Mouse (Mus musculus) CH12.LX (cell line): ENCODE measurements around the gene Alad. TPM values are rescaled to one million over a fixed set of nuclear protein-coding genes. Genes with fewer than 3 reads are reported as not detected.

Experiments used
- DNase-seq: peaks from one replicate; pipeline ENCODE4 v3.0.0-alpha.2; 2013; ENCODE audit errors: extremely low read depth
- H3K27ac ChIP-seq: 2 replicates; pipeline ENCODE4 v1.5.1; 2012; ENCODE audit warnings: low read depth, mild to moderate bottlenecking, control low read depth, moderate library complexity; ENCODE audit not compliant: insufficient read depth
- H3K27me3 ChIP-seq: replicated peaks from 2 replicates; pipeline ENCODE3; 2012; ENCODE audit warnings: inconsistent platforms
- H3K36me3 ChIP-seq, 2 experiments: replicated peaks in 1 of 2; 2 replicates each; pipeline versions ENCODE3 to v1.6.1; 2012; ENCODE audit warnings: inconsistent platforms in 1 of 2, low read length in 1 of 2, mild to moderate bottlenecking in 1 of 2, mixed read lengths in 1 of 2, moderate library complexity in 1 of 2; ENCODE audit not compliant: control insufficient read depth in 1 of 2, insufficient read depth in 1 of 2
- H3K4me1 ChIP-seq, 2 experiments: 2 replicates each; pipeline ENCODE4 v1.6.1; 2012; ENCODE audit warnings: inconsistent platforms in 1 of 2, moderate library complexity in 1 of 2; ENCODE audit not compliant: insufficient read depth in 2 of 2, control insufficient read depth in 1 of 2
- H3K4me2 ChIP-seq: 2 replicates; pipeline ENCODE4 v1.6.1; 2012; ENCODE audit warnings: low read depth, mild to moderate bottlenecking, control low read depth; ENCODE audit not compliant: poor library complexity, insufficient read depth, severe bottlenecking
- H3K4me3 ChIP-seq, 3 experiments: fragments of 150-350 bp in 1 of 3; sonication (generic) in 1 of 3; replicated peaks in 1 of 3; 2 replicates each; pipeline versions ENCODE3 to v1.5.1; 2011 to 2012; ENCODE audit warnings: low read depth in 2 of 3, low read length in 2 of 3, mild to moderate bottlenecking in 2 of 3, moderate library complexity in 2 of 3, control low read depth in 1 of 3, improper control_type of control experiment in 1 of 3, inconsistent platforms in 1 of 3, mixed read lengths in 1 of 3; ENCODE audit not compliant: poor library complexity in 1 of 3
- H3K79me2 ChIP-seq: replicated peaks from 2 replicates; pipeline ENCODE4 v1.6.1; 2012; ENCODE audit warnings: mild to moderate bottlenecking, moderate library complexity; ENCODE audit not compliant: control insufficient read depth, poor library complexity, insufficient read depth, severe bottlenecking; ENCODE audit errors: extremely low read depth
- H3K9ac ChIP-seq: 2 replicates; pipeline ENCODE4 v1.6.1; 2012; ENCODE audit warnings: low read depth, mild to moderate bottlenecking, control low read depth, moderate library complexity; ENCODE audit not compliant: insufficient read depth
- H3K9me3 ChIP-seq: replicated peaks from 2 replicates; pipeline ENCODE3; 2012; ENCODE audit warnings: low read length, inconsistent platforms, mixed read lengths
- BHLHE40 ChIP-seq: IDR thresholded peaks from 2 replicates; pipeline ENCODE4 v1.6.1; 2011; ENCODE audit warnings: mild to moderate bottlenecking, low read depth, low read length, improper control_type of control experiment
- CHD2 ChIP-seq: IDR thresholded peaks from 2 replicates; pipeline ENCODE4 v1.6.1; 2011; ENCODE audit warnings: low read length, improper control_type of control experiment
- CTCF ChIP-seq, 2 experiments: IDR thresholded peaks in 1 of 2; conservative IDR thresholded peaks in 1 of 2; 2 replicates each; pipeline ENCODE4 v1.5.1; 2011 to 2012; ENCODE audit warnings: low read depth in 2 of 2, low read length in 2 of 2, improper control_type of control experiment in 1 of 2, inconsistent platforms in 1 of 2, mild to moderate bottlenecking in 1 of 2, moderate library complexity in 1 of 2
- E2F4 ChIP-seq: IDR thresholded peaks from 2 replicates; pipeline ENCODE4 v1.6.1; 2011; ENCODE audit warnings: low read depth, low read length, improper control_type of control experiment; ENCODE audit not compliant: insufficient replicate concordance
- ELF1 ChIP-seq: IDR thresholded peaks from 2 replicates; pipeline ENCODE4 v1.6.1; 2014; ENCODE audit warnings: low read depth, mild to moderate bottlenecking, inconsistent platforms, low read length, improper control_type of control experiment
- HCFC1 ChIP-seq: IDR thresholded peaks from 2 replicates; pipeline ENCODE4 v1.6.1; 2012; ENCODE audit warnings: low read depth, mild to moderate bottlenecking, inconsistent platforms, low read length, improper control_type of control experiment
- KAT2A ChIP-seq: IDR thresholded peaks from 2 replicates; pipeline ENCODE4 v1.6.1; 2012; ENCODE audit warnings: low read length, improper control_type of control experiment, inconsistent platforms; ENCODE audit not compliant: insufficient replicate concordance
- MAX ChIP-seq: IDR thresholded peaks from 2 replicates; pipeline ENCODE4 v1.6.1; 2011; ENCODE audit warnings: low read length, improper control_type of control experiment
- MAZ ChIP-seq: IDR thresholded peaks from 2 replicates; pipeline ENCODE4 v1.6.1; 2012; ENCODE audit warnings: low read depth, mild to moderate bottlenecking, inconsistent platforms, low read length, improper control_type of control experiment, moderate library complexity
- RAD21 ChIP-seq: IDR thresholded peaks from 2 replicates; pipeline ENCODE4 v1.6.1; 2011; ENCODE audit warnings: low read depth, mild to moderate bottlenecking, low read length, improper control_type of control experiment, moderate library complexity
- RCOR1 ChIP-seq: conservative IDR thresholded peaks from 2 replicates; pipeline ENCODE4 v1.6.1; 2012; ENCODE audit warnings: low read depth, mild to moderate bottlenecking, inconsistent platforms, low read length, improper control_type of control experiment
- SIN3A ChIP-seq: IDR thresholded peaks from 2 replicates; pipeline ENCODE4 v1.6.1; 2012; ENCODE audit warnings: low read length, improper control_type of control experiment, inconsistent platforms
- SMC3 ChIP-seq: IDR thresholded peaks from 2 replicates; pipeline ENCODE4 v1.6.1; 2011; ENCODE audit warnings: low read depth, low read length, improper control_type of control experiment
- TBP ChIP-seq: conservative IDR thresholded peaks from 2 replicates; pipeline ENCODE4 v1.6.1; 2011; ENCODE audit warnings: low read depth, low read length, improper control_type of control experiment
- UBTF ChIP-seq: IDR thresholded peaks from 2 replicates; pipeline ENCODE4 v1.6.1; 2012; ENCODE audit warnings: low read depth, mild to moderate bottlenecking, inconsistent platforms, low read length, improper control_type of control experiment, moderate library complexity
- USF2 ChIP-seq: conservative IDR thresholded peaks from 2 replicates; pipeline ENCODE4 v1.6.1; 2011; ENCODE audit warnings: low read depth, low read length, improper control_type of control experiment
- ZC3H11A ChIP-seq: IDR thresholded peaks from 2 replicates; pipeline ENCODE4 v1.6.1; 2012; ENCODE audit warnings: low read depth, mild to moderate bottlenecking, inconsistent platforms, low read length, improper control_type of control experiment
- dilution Hi-C: fragments of 300-500 bp; cut with MboI; formaldehyde crosslinking; loops from 2 replicates; pipeline ENCODE4 v1.14.3; 2020; ENCODE audit warnings: low sequenced_read_pairs; ENCODE audit not compliant: extremely low pct_unique_long_range_greater_than_20kb, extremely low pct_ligation_motif_present
- in situ Hi-C: fragments of 300-500 bp; cut with MboI; formaldehyde crosslinking; loops from 3 replicates; pipeline ENCODE4 v1.14.3; 2019; ENCODE audit warnings: low sequenced_read_pairs, low pct_ligation_motif_present, low pct_unique_long_range_greater_than_20kb, mixed read lengths
- polyA plus RNA-seq: library from polyadenylated mRNA; unstranded; fragments of >175 nt; gene quantifications from 2 replicates; pipeline ENCODE4 v1.2.1, GENCODE M21; 2012; ENCODE audit warnings: low read depth; ENCODE audit not compliant: insufficient read length
- total RNA-seq, 2 experiments: library from RNA; depleted of rRNA; stranded (reverse); fragments of 300-350 nt in 1 of 2; fragments of >200 nt in 1 of 2; gene quantifications; 2 replicates each; pipeline ENCODE4 v1.2.3; 2012 to 2014

Gene Alad
- total and polyA plus RNA-seq, 3 experiments, result 35.1 to 79.0 (median 78.2) TPM

DNA sequence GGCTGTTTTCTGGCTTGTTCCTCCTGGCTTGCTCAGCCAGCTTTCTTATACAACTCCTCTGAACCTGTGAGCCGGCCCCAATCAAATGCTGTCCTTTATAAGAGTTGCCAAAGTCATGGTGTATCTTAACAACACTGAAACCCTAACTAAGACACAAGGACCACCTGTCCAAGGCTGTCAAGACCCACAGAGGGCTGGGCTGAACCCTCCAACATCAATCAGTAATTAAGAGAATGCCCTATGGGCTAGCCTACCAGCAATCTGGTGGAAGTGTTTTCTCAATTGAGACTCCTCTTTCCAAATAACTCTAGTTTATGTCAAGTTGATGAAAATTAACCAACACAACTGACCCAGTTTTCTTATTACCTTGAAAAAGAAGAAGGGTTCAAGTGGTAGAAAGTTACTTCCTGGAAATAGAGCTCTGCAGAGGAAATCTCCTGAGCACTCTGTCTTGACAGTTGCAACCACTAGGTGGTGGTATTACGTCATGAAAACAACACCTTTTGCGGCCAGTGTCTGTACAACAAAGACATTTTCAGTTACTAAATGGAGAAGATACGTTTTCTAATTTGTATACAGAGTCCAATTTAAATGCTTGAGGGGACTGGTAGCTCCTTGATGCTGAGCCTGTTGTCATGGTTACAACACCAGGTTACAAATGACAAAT lies 41.4 kb upstream of the Alad start:
- H3K27ac ChIP-seq, result no peak overlapping the region
- H3K27me3 ChIP-seq, result no peaks in the 10 kb centered on the region
- in situ Hi-C loops (loop anchor here (5.0 kb wide), 2 partner anchors 126 to 196 kb away; no protein-coding TSS in a partner anchor), dilution Hi-C loops (no loop called here)
- H3K9me3 ChIP-seq, result no peaks in the 10 kb centered on the region
- no peak overlapping the region for H3K9ac ChIP-seq
- H3K36me3 ChIP-seq, result no peaks in the 10 kb centered on the region
- H3K79me2 ChIP-seq, result no peaks in the 10 kb centered on the region
- TF ChIP-seq MAZ (no peak), MAX (no peak), RCOR1 (no peak), TBP (no peak), SMC3 (peak; percentile 93), RAD21 (peak; percentile 99), ELF1 (peak; percentile 72; the same call in 1 of the 2 replicates), CTCF (conservative IDR thresholded peaks at IDR 0.05 in 1 of 2, IDR thresholded peaks at IDR 0.05 in 1 of 2; ENCODE audit: low read depth in 2 of 2, low read length in 2 of 2) (peak; percentile 53 to 97), HCFC1 (no peak), E2F4 (no peak), ZC3H11A (peak; percentile 82), CHD2 (no peak)
- peak; percentile 89 for DNase-seq
- peaks cover 9 to 17% of the 10 kb centered on the region in 2 experiments for H3K4me1 ChIP-seq
- H3K4me3 ChIP-seq, result no peak overlapping the region
- no peak overlapping the region; the same call in 1 of the 2 replicates for H3K4me2 ChIP-seq

GRCm38 (mm10) chr4:62559797-62560329 lies 40.1 kb upstream of the Alad start, which contains the start of gene Rgs3:
Gene Rgs3 (plus strand): TSS chr4:62559847.
- H3K27me3 ChIP-seq, result no peaks in the 10 kb centered on the region
- in situ Hi-C loops, result loop anchor here (5.0 kb wide), 2 partner anchors 127 to 197 kb away; no protein-coding TSS in a partner anchor
- H3K27ac ChIP-seq, result no peak within 1 kb of the TSS
- H3K9me3 ChIP-seq, result no peaks in the 10 kb centered on the region
- TF ChIP-seq USF2, result no peak
- TF ChIP-seq BHLHE40, result no peak
- no peak for TF ChIP-seq E2F4
- TF ChIP-seq SIN3A, result no peak
- TF ChIP-seq KAT2A, result no peak
- no peak for TF ChIP-seq MAX
- TF ChIP-seq SMC3, result no peak
- TF ChIP-seq UBTF, result no peak
- H3K9ac ChIP-seq, result no peak within 1 kb of the TSS
- DNase-seq, result no peak
- peaks cover 9 to 17% of the 10 kb centered on the region in 2 experiments for H3K4me1 ChIP-seq
- dilution Hi-C loops, result no loop called here
- H3K79me2 ChIP-seq, result no peaks in the 10 kb centered on the region
- no peak within 1 kb of the TSS for H3K4me3 ChIP-seq
- no peaks in the 10 kb centered on the region for H3K36me3 ChIP-seq
- no peak within 1 kb of the TSS for H3K4me2 ChIP-seq
